Mouse (Mus musculus) frontal cortex, postnatal 10 days (tissue): ENCODE measurements around the gene Prox2.

Experiments used
- DNase-seq, 2 experiments: peaks; one replicate each; pipeline ENCODE4 v3.0.0; 2022; ENCODE audit warnings: low spot score in 2 of 2, mixed read lengths in 1 of 2

Gene Prox2

DNA sequence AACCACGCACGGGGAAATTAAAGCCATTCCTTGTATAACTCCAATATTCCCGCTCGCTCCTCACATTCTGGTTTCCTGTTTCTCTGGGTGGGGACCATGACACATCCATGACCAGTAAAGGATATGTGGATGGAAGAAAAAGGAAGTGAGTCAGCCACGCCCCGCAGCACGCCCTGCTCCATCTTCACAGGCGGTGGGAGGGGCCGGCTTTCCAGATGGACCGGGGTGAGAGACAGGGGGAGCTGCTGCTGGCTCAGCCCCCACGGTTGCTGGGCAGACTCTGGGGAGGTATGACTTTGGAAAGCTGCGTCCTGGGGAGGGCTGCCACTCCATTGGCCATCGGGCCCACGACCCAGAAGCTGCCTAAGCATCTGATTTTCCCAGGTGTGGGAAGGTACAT is 16.5 kb downstream of the Prox2 start:
- peak; percentile 43 to 56 for DNase-seq

DNA sequence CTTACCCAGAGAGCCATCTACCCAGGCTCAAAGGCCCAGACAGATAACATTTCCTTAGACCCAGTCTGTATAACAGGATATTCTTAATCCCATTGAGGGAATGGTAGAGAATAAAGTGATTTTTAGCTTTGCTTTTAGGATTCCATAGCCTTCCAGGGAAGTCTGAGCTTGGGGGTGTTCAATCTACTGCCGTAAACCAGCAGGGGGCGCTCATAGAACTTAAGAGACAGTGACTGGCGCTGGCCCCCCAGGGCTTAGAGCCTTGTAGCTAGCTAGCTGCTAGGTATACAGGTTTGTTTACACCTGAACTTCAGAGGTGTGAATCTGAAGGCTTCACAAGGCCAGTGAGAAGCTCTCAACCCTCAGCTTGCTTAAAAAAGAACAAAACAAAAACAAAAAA is 18.3 kb downstream of the Prox2 start:
- DNase-seq, result peak in 1 of 2 experiments; percentile 47

DNA sequence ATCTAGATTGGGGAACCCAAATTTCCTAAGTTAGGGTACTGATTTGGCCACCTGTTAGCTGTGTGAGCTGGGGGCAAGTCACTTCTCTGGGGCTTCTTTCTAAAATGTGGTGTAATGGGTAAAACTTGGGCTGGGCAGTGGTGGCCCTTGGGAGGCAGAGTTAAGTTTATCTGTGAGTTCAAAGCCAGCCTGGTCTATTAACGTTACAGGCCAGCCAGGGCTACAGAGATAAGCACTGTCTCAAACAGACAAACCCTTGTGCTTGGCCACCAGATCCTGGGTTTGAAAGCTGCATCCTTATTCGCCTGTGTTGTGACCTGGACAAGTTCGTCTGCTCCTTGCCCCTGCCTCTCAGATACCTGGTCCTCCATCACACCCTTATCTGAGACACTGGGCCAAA is 19.4 kb downstream of the Prox2 start:
- DNase-seq, result no peak

GRCm38 (mm10) chr12:85087845-85088244 is 22.7 kb downstream of the Prox2 start:
- no peak for DNase-seq

DNA sequence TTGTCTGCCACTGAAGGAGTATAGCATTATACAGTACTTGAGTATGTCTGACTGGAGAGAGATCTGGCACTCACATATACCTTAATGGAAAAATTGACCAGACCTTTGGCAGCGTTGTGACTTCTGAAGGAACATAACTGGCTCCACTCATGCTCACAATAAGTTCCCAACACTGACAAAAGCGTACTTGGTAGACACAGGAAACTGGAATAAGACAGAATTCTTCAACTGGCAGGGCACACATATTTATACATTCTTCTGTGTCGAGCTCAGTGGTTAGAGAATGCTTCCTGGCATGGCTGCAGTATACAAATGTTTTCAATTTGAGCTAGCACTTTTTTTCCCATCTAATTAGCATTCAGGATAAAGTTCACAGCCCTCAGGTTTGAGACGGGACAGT is 25.6 kb downstream of the Prox2 start:
- no peak for DNase-seq

DNA sequence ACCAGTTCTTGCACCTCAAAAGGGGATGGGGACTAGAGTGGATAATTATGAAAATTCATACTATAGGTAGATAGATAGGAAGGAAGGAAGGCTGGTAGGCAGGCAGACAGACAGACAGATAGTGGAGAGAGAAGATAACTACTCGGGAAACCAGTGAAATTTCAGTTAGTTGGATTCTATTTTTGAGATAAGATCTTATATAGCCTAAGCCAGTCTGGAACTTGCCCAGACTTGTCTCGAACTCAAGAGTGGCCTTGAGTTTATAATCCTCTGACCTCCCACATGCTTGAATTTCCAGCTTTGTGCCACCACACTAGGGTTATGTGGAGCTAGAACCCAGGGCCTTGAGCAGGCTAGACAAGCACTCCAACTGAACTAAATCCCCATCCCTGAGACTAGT is 26.3 kb downstream of the Prox2 start:
- DNase-seq, result no peak

DNA sequence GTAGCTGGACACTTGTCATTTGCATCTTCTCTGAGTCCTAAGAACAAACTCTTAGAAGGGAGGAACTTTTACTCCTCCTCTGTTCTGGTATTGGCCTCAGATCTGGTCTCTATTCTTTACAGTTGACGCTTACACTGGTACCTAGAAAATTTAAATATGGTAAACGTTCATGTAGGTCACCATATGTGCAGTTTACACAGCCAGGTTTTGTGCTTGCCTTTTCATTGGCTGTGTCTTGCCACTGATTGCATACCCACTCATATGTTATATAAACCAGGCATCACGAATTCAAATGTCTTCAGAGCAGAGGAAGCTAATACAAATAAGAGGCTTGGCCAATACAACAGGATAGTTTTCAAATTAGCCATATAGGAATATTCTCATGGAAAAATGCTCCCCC is 33.5 kb downstream of the Prox2 start:
- DNase-seq, result no peak

GRCm38 (mm10) chr12:85071043-85071442 is 39.5 kb downstream of the Prox2 start:
- no peak for DNase-seq

DNA sequence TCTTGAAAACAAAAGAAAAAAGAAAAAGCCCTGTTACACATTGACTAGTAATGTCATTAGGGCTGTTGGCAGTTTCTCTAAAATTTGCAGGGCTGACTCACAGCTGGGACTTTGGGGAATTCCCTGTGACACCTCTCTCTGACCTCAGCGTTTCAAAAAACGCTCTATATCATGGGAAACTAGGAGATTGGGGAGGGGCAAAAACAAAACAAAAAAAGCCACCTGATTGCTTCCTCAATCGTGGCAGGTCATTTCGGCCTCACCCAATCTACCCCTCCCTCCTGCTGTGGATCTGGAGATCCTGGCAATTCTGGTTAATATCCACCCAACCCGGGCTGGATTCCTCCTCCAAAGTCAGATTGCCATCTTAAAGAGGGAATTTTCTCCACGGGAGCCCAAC is 59.3 kb downstream of the Prox2 start:
- DNase-seq, result no peak
